Mouse (Mus musculus) stomach, embryonic 15.5 days (tissue): Measurements from ENCODE around the gene Pih1d2. TPM values are rescaled to one million over a fixed set of nuclear protein-coding genes. Genes with fewer than 3 reads are reported as not detected.
A peak's percentile ranks its signal among the peaks of the same experiment; 100 is the strongest.

Experiments
- ATAC-seq: fragments of 200-750 bp; cut with Nextera tagmentation; 2 replicates; pipeline ENCODE4 v1.8.0; 2017; ENCODE audit warnings: low read depth, moderate number of reproducible peaks, moderate TSS enrichment; ENCODE audit not compliant: insufficient read depth, low FRiP score
- H3K27ac ChIP-seq: fragments of 300-500 bp; sonication (generic); 2 replicates; pipeline ENCODE4 v1.5.1; 2015; ENCODE audit warnings: mild to moderate bottlenecking, inconsistent platforms
- H3K27me3 ChIP-seq: fragments of 300-500 bp; sonication (generic); replicated peaks from 2 replicates; pipeline ENCODE4 v1.6.1; 2015; ENCODE audit warnings: inconsistent platforms
- H3K36me3 ChIP-seq: fragments of 300-500 bp; sonication (generic); 2 replicates; pipeline ENCODE4 v1.6.1; 2015; ENCODE audit warnings: inconsistent platforms
- H3K4me1 ChIP-seq: fragments of 300-500 bp; sonication (generic); 2 replicates; pipeline ENCODE4 v1.6.1; 2015; ENCODE audit warnings: inconsistent platforms
- H3K4me2 ChIP-seq: fragments of 300-500 bp; sonication (generic); 2 replicates; pipeline ENCODE4 v1.6.1; 2015; ENCODE audit warnings: mild to moderate bottlenecking, inconsistent platforms
- H3K4me3 ChIP-seq: fragments of 300-500 bp; sonication (generic); replicated peaks from 2 replicates; pipeline ENCODE4 v1.5.1; 2015; ENCODE audit warnings: inconsistent platforms
- H3K9ac ChIP-seq: fragments of 300-500 bp; sonication (generic); 2 replicates; pipeline ENCODE4 v1.6.1; 2015; ENCODE audit warnings: inconsistent platforms
- H3K9me3 ChIP-seq: fragments of 300-500 bp; sonication (generic); 2 replicates; pipeline ENCODE4 v1.6.1; 2016; ENCODE audit warnings: inconsistent platforms
- WGBS: fragments of 180-500 bp; shearing (Covaris S2); methylation state at CpG from one replicate; pipeline ENCODE4 v1.1.7; 2015; 5-methylcytosine and 5-hydroxymethylcytosine counted together
- polyA plus RNA-seq: library from polyadenylated mRNA; unstranded; fragments of >200 nt; fragmentation: Nextera tagmentation; extraction: Ambion mirVana; gene quantifications from 2 replicates; pipeline ENCODE4 v1.2.1, GENCODE M21; 2015

The Pih1d2 gene
- polyA plus RNA-seq, 1 experiment from 2014 or later = 2.4 TPM

- Histone ChIP-seq H3K9me3 (no peaks in the 10 kb centered on the region), H3K9ac (no peak overlapping the region), H3K36me3 (peaks cover 2% of the 10 kb centered on the region; the same call in 1 of the 2 replicates), H3K27ac (no peak overlapping the region), H3K4me1 (no peaks in the 10 kb centered on the region), H3K4me3 (no peak overlapping the region), H3K27me3 (no peaks in the 10 kb centered on the region), H3K4me2 (no peak overlapping the region)
- WGBS = 33% methylated on average over 5 of the region's 5 CpGs
- ATAC-seq = peak; percentile 58; the same call in 1 of the 2 replicates
Measured at GRCm38 (mm10) chr9:50670690-50671089, 53.6 kb downstream of the Pih1d2 start.

Other genes with a start within 250 kb of the Pih1d2 start
- gene Plet1, start 122.8 kb upstream of the Pih1d2 start, polyA plus RNA-seq = 7.8 and 9.7 TPM in 2 replicates
- 83.4 and 92.6 TPM in 2 replicates for gene Pts, start 88.6 kb upstream of the Pih1d2 start, polyA plus RNA-seq
- gene Il18, start 62.5 kb upstream of the Pih1d2 start, polyA plus RNA-seq = 10.1 and 13.7 TPM in 2 replicates
- 1.1 and 1.3 TPM in 2 replicates for gene Bco2, start 62.1 kb upstream of the Pih1d2 start, polyA plus RNA-seq
- gene Tex12, start 56.0 kb upstream of the Pih1d2 start, polyA plus RNA-seq = not detected in 2 replicates
- gene Sdhd, start 13.5 kb upstream of the Pih1d2 start, polyA plus RNA-seq = 362 and 375 TPM in 2 replicates
- gene Timm8b, start 13.4 kb upstream of the Pih1d2 start, polyA plus RNA-seq = 243 and 275 TPM in 2 replicates
- gene Nkapd1, start 143 bp downstream of the Pih1d2 start, polyA plus RNA-seq = 19.3 and 22.5 TPM in 2 replicates
- 42.9 and 49.3 TPM in 2 replicates for gene Dlat, start 42.5 kb downstream of the Pih1d2 start, polyA plus RNA-seq
- gene Dixdc1, start 122.2 kb downstream of the Pih1d2 start, polyA plus RNA-seq = 8.0 and 10.9 TPM in 2 replicates
- 16.0 and 17.5 TPM in 2 replicates for gene 2310030G06Rik, start 129.2 kb downstream of the Pih1d2 start, polyA plus RNA-seq
- 64.1 and 74.6 TPM in 2 replicates for gene Cryab, start 134.0 kb downstream of the Pih1d2 start, polyA plus RNA-seq
- gene Hspb2, start 135.0 kb downstream of the Pih1d2 start, polyA plus RNA-seq = 5.4 and 6.9 TPM in 2 replicates
- gene Fdxacb1, start 150.9 kb downstream of the Pih1d2 start, polyA plus RNA-seq = 12.3 and 12.5 TPM in 2 replicates
- 36.7 and 40.6 TPM in 2 replicates for gene Alg9, start 157.7 kb downstream of the Pih1d2 start, polyA plus RNA-seq
- gene 1110032A03Rik, start 158.2 kb downstream of the Pih1d2 start, polyA plus RNA-seq = 31.2 and 32.6 TPM in 2 replicates
- 74.3 and 74.5 TPM in 2 replicates for gene Ppp2r1b, start 228.0 kb downstream of the Pih1d2 start, polyA plus RNA-seq